Mouse (Mus musculus) stomach, postnatal 0 days (tissue): ENCODE results near the gene Ascl4.

Source experiments
- CTCF ChIP-seq: IDR thresholded peaks from 2 replicates; pipeline ENCODE4 v1.5.1; 2016; ENCODE audit warnings: antibody characterized with exemption, low read depth, mild to moderate bottlenecking, moderate library complexity
- EP300 ChIP-seq: optimal IDR thresholded peaks from 2 replicates; pipeline ENCODE3; 2016; ENCODE audit warnings: antibody characterized with exemption

- TF ChIP-seq CTCF (no peak), EP300 (no peak)
Observed at GRCm38 (mm10) chr10:85968731-85969130, 41.2 kb downstream of the Ascl4 start.
